Mouse (Mus musculus): ENCODE measurements around the gene Porcn. TPM values are rescaled to one million over a fixed set of nuclear protein-coding genes. Genes with fewer than 3 reads are reported as not detected.

Gene Porcn
- total and polyA plus RNA-seq, 3 experiments: 0.64 TPM; not detected in 2

DNA sequence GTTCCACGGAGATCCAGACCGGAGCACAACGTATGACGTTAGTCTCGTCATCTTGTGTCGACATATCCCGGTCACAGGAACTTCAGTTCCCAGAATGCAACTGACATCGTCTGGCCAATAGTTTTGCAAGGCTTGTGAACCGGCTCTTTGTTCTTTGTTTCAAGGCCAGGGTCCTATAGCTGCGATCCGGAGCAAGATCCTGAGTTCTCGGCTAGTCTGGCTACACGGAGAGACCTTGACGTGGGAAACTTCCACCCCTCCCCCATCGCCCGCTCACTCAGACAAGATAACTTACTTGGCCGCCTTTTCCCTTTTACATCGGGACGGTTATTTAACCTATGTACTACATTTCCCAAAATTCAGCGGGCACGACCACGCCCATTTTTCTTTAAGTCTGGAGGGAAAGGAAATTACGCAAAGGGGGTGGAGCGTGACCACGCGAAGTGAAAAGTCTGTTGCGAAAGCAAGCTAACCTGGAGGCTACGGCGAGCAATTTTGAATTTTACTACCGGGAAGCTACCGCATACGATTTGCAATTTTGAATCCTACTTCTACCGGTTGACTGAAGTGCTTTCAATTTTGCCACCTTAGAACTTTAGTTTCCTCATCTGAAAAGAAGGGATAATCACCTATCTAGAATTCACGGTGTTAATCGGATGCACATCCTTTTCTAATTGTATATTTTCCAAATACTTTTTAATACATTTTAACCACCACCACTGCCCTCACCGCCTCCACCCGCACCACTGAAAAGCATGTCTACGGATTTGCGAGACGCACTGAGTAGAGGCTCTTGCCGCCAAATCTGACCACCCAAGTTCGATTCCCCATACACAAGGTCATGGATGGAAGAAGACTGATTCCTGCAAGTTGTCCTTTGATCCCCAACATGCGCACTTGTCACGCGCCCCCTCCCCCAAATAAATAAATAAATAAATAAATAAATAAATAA is 46.3 kb upstream of the Porcn start, which contains the start of gene Ftsj1 (continued):
- no peak for TF ChIP-seq ZKSCAN1 (IDR thresholded peaks at IDR 0.05; ENCODE audit: borderline replicate concordance, low read depth, low read length)

DNA sequence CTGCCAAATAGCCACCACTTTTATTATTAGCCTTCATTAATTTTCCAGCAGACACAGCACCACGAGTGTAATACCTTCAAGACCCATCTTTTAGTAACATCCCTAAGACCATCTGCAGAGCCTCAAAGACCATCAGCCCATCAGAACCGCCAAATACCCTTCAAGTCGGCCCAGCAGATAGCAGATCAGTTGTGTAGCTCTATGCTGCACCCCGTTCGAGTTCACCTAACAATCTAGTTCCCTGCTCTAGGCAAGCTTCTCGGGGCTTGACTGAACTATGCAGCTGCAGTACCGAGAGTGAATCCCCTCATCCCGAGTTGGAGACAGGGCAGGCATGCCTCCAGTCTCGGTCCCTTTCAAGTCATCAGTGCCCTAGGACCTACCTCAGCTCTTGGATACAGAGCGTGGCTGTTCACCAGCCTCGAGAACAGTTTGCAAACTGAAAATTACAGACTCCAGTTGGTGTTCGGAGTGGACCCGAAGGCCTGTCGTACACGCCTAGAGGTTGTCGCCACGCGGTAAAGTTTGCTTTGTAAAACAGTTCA is 45.5 kb upstream of the Porcn start:
- dilution Hi-C loops (cut with MboI; ENCODE audit: extremely low pct_ligation_motif_present, extremely low pct_unique_long_range_greater_than_20kb, low sequenced_read_pairs): no loop called here

DNA sequence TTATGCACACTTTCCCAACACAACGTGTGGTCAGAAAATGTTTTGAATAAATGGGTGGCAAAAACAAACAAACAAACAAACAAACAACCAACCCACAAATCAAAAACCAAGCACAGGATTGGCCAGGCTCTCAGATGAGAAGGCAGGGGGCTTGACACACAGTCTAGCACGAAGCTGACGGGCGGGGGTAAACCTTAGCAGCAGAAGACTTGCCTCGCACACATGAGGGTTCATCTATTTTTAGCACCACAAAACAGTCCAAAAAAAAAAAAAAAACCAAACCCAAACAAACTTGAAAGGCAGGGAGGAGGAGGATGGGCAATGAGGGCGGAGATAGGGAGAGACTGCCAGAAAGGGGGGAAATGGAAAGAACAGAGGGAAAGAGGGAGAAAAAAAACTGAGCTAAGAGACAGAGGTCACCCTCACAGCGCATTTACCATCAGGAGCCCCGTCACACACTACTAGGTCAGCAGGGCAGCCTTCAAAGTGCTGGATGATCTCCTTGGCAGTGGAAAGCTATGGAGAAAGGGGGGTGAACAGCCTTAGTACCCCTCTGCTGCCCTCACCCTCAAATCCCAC is 42.3 kb upstream of the Porcn start:
- Histone ChIP-seq H3K27ac (ENCODE audit: insufficient read depth, low read depth) (no peak overlapping the region), H3K27me3 (replicated peaks) (no peaks in the 10 kb centered on the region), H3K9ac (ENCODE audit: insufficient read depth, low read depth) (no peak overlapping the region), H3K9me3 (replicated peaks; ENCODE audit: low read length) (no peaks in the 10 kb centered on the region), H3K4me2 (ENCODE audit: insufficient read depth, low read depth, poor library complexity, severe bottlenecking) (no peak overlapping the region), H3K4me1 (ENCODE audit: control insufficient read depth in 1 of 2, insufficient read depth in 2 of 2) (peaks cover 0 to 7% of the 10 kb centered on the region in 2 experiments; a peak in 2 of 4 replicates), H3K79me2 (replicated peaks; ENCODE audit: control insufficient read depth, extremely low read depth, insufficient read depth, poor library complexity, severe bottlenecking) (0 out of 2 replicates have a peak, but pooled peaks cover 12% of the 10 kb centered on the region), H3K36me3 (replicated peaks in 1 of 2; ENCODE audit: control insufficient read depth in 1 of 2, insufficient read depth in 1 of 2, low read length in 1 of 2) (peaks cover 10 to 45% of the 10 kb centered on the region in 2 experiments), H3K4me3 (replicated peaks in 1 of 3; ENCODE audit: low read depth in 2 of 3, low read length in 2 of 3, poor library complexity in 1 of 3) (no peak overlapping the region)
- TF ChIP-seq ZC3H11A (IDR thresholded peaks at IDR 0.05; ENCODE audit: low read depth, low read length) (no peak), NELFE (IDR thresholded peaks at IDR 0.05; ENCODE audit: low read depth, low read length) (no peak)
- dilution Hi-C loops (cut with MboI; ENCODE audit: extremely low pct_ligation_motif_present, extremely low pct_unique_long_range_greater_than_20kb, low sequenced_read_pairs): no loop called here
- no peak for DNase-seq (ENCODE audit: extremely low read depth)
- in situ Hi-C loops (cut with MboI; ENCODE audit: low pct_ligation_motif_present, low pct_unique_long_range_greater_than_20kb, low sequenced_read_pairs): no loop called here

More for the DNA sequence above, 45.5 kb upstream of the Porcn start:
- DNase-seq (ENCODE audit: extremely low read depth): no peak
- Histone ChIP-seq H3K79me2 (replicated peaks; ENCODE audit: control insufficient read depth, extremely low read depth, insufficient read depth, poor library complexity, severe bottlenecking) (0 out of 2 replicates have a peak, but pooled peaks cover 12% of the 10 kb centered on the region), H3K36me3 (replicated peaks in 1 of 2; ENCODE audit: control insufficient read depth in 1 of 2, insufficient read depth in 1 of 2, low read length in 1 of 2) (peaks cover 2 to 23% of the 10 kb centered on the region in 2 experiments), H3K4me2 (ENCODE audit: insufficient read depth, low read depth, poor library complexity, severe bottlenecking) (peak overlapping the region; percentile 84), H3K27me3 (replicated peaks) (no peaks in the 10 kb centered on the region), H3K27ac (ENCODE audit: insufficient read depth, low read depth) (no peak overlapping the region), H3K4me1 (ENCODE audit: control insufficient read depth in 1 of 2, insufficient read depth in 2 of 2) (peaks cover 0 to 7% of the 10 kb centered on the region in 2 experiments; a peak in 2 of 4 replicates), H3K9ac (ENCODE audit: insufficient read depth, low read depth) (peak overlapping the region; percentile 72), H3K4me3 (replicated peaks in 1 of 3; ENCODE audit: low read depth in 2 of 3, low read length in 2 of 3, poor library complexity in 1 of 3) (peak overlapping the region; percentile 72 to 90 (median 87)), H3K9me3 (replicated peaks; ENCODE audit: low read length) (no peaks in the 10 kb centered on the region)
- in situ Hi-C loops (cut with MboI; ENCODE audit: low pct_ligation_motif_present, low pct_unique_long_range_greater_than_20kb, low sequenced_read_pairs): no loop called here
- no peak for TF ChIP-seq ZKSCAN1 (IDR thresholded peaks at IDR 0.05; ENCODE audit: borderline replicate concordance, low read depth, low read length)
- TF ChIP-seq KAT2A (IDR thresholded peaks at IDR 0.05; ENCODE audit: insufficient replicate concordance, low read length): no peak
- peak; percentile 28; the same call in 1 of the 2 replicates for TF ChIP-seq NELFE (IDR thresholded peaks at IDR 0.05; ENCODE audit: low read depth, low read length)

DNA sequence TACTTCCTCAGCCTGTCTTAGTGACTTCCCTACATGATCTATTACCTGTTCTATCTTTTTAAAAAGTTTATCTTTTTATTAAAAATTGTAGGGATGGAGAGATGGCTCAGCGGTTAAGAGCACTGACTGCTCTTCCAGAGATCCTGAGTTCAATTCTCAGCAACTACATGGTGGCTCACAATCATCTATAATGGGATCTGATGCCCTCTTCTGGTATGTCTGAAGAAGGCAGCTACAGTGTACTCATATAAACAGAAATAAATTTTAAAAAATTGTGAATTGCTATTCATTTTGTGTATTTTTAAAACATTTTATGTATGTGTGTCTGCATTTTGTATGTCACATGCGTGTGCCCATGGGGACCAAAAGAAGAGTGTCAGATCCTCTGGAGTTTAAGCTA is 41.4 kb upstream of the Porcn start:
- H3K4me2 ChIP-seq (ENCODE audit: insufficient read depth, low read depth, poor library complexity, severe bottlenecking): no peak overlapping the region
- H3K4me1 ChIP-seq (ENCODE audit: control insufficient read depth in 1 of 2, insufficient read depth in 2 of 2): peaks cover 0 to 7% of the 10 kb centered on the region in 2 experiments; a peak in 2 of 4 replicates
- no peak overlapping the region for H3K9ac ChIP-seq (ENCODE audit: insufficient read depth, low read depth)
- peak in 1 of 2 experiments; percentile 24; a peak in 1 of 4 replicates for TF ChIP-seq CTCF (conservative IDR thresholded peaks at IDR 0.05 in 1 of 2, IDR thresholded peaks at IDR 0.05 in 1 of 2; ENCODE audit: low read depth in 2 of 2, low read length in 2 of 2)
- TF ChIP-seq ETS1 (conservative IDR thresholded peaks at IDR 0.05; ENCODE audit: low read depth, low read length): no peak
- dilution Hi-C loops (cut with MboI; ENCODE audit: extremely low pct_ligation_motif_present, extremely low pct_unique_long_range_greater_than_20kb, low sequenced_read_pairs): no loop called here
- in situ Hi-C loops (cut with MboI; ENCODE audit: low pct_ligation_motif_present, low pct_unique_long_range_greater_than_20kb, low sequenced_read_pairs): no loop called here
- 0 out of 2 replicates have a peak, but pooled peaks cover 12% of the 10 kb centered on the region for H3K79me2 ChIP-seq (replicated peaks; ENCODE audit: control insufficient read depth, extremely low read depth, insufficient read depth, poor library complexity, severe bottlenecking)
- H3K9me3 ChIP-seq (replicated peaks; ENCODE audit: low read length): no peaks in the 10 kb centered on the region
- no peak overlapping the region for H3K27ac ChIP-seq (ENCODE audit: insufficient read depth, low read depth)
- DNase-seq (ENCODE audit: extremely low read depth): no peak
- no peak overlapping the region for H3K4me3 ChIP-seq (replicated peaks in 1 of 3; ENCODE audit: low read depth in 2 of 3, low read length in 2 of 3, poor library complexity in 1 of 3)
- no peaks in the 10 kb centered on the region for H3K27me3 ChIP-seq (replicated peaks)
- H3K36me3 ChIP-seq (replicated peaks in 1 of 2; ENCODE audit: control insufficient read depth in 1 of 2, insufficient read depth in 1 of 2, low read length in 1 of 2): peaks cover 10 to 52% of the 10 kb centered on the region in 2 experiments

Data from CH12.LX (cell line).